Mouse (Mus musculus) natural killer cell, adult 2 months (primary cell): Measurements from ENCODE around the gene Orai3.

Source experiments
- DNase-seq, 2 experiments: peaks; one replicate each; pipeline ENCODE4 v3.0.0; 2022; ENCODE audit warnings: low spot score in 2 of 2

Gene Orai3

DNA sequence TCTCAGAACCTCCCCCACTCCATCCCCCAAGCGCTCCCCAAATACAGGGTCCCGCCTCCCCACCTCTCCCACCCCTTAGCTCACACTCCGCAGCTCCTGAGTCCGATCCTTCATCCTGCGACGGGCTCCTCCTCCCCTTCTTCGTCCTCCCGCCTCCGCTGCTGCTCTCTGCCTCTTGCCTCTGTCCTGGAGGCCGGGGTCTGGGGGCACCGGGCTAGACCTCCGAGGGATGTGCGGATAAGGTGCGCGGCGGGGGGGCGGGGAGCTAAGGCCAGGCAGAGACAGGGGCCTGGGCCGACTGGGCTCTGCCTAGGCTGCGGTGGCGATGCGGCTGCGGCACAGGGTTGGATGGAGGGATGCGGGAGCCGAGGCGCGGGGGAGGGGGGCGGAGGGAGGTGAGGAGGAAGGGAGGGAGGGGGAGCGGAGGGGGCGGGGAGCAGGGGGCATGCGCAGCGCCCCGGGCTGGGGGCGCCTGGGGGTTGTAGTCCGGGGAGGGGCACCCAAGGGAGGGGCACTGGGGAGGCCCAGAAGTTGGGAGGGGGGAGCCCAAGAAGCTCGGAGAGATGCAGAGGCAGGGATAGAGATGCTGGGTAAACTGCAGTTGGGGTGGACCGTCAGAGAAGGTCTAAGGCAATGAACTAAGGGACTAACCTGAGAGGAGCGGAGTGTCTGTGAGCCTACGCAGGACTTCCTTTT lies 54.7 kb downstream of the Orai3 start, which contains the start of the genes Stx4a and Stx1b:
Gene Stx4a, plus strand, starts transcription at position 119 of the 696 bp plus-strand sequence.
Gene Stx1b, minus strand, starts transcription at position 374 of the 696 bp plus-strand sequence.
- no peak for DNase-seq
